Mouse (Mus musculus) embryonic fibroblast, embryonic 13.5 days (primary cell): ENCODE measurements at regions not wholly inside any gene's neighbourhood (a gene's known extent, or its start where the extent isn't known, plus 50 kb on each side); places are given as distances from the start of the nearest gene placed in this dataset.
A peak's percentile ranks its signal among the peaks of the same experiment; 100 is the strongest.

Source experiments
- H3K27ac ChIP-seq: 2 replicates; pipeline ENCODE4 v1.5.1; 2012; ENCODE audit warnings: low read length, control low read depth, inconsistent platforms; ENCODE audit not compliant: insufficient read depth
- H3K4me1 ChIP-seq: 2 replicates; pipeline ENCODE4 v1.6.1; 2011; ENCODE audit warnings: low read length; ENCODE audit not compliant: control insufficient read depth, insufficient read depth
- H3K4me3 ChIP-seq: 2 replicates; pipeline ENCODE4 v1.5.1; 2011; ENCODE audit warnings: mild to moderate bottlenecking, control low read depth, low read length; ENCODE audit not compliant: insufficient read depth
- CTCF ChIP-seq: IDR thresholded peaks from 2 replicates; pipeline ENCODE4 v1.5.1; 2011; ENCODE audit warnings: mild to moderate bottlenecking, control low read depth, low read length, moderate library complexity, borderline replicate concordance; ENCODE audit not compliant: insufficient read depth
- POLR2A ChIP-seq: IDR thresholded peaks from 2 replicates; pipeline ENCODE4 v1.6.1; 2011; ENCODE audit warnings: low read depth, mild to moderate bottlenecking, control low read depth, low read length, moderate library complexity

- H3K27ac ChIP-seq: no peak overlapping the region
- no peak overlapping the region for H3K4me3 ChIP-seq
- H3K4me1 ChIP-seq: no peaks in the 10 kb centered on the region
- TF ChIP-seq CTCF: no peak
- TF ChIP-seq POLR2A: no peak
These were observed 320.4 kb downstream of the Synb start for GRCm38 (mm10) chr14:68973636-68974101.

GRCm38 (mm10) chr14:68966758-68967157 is 327.3 kb downstream of the Synb start:
- H3K4me1 ChIP-seq: no peaks in the 10 kb centered on the region
- TF ChIP-seq POLR2A (no peak), CTCF (peak; percentile 71)
- no peak overlapping the region for H3K27ac ChIP-seq

GRCm38 (mm10) chr14:68954577-68955460 is 339.3 kb downstream of the Synb start:
- TF ChIP-seq CTCF (no peak), POLR2A (no peak)
- Histone ChIP-seq H3K4me3 (no peak overlapping the region), H3K4me1 (peaks cover 3% of the 10 kb centered on the region), H3K27ac (peak overlapping the region; percentile 90)

More at GRCm38 (mm10) chr14:68966758-68967157, 327.3 kb downstream of the Synb start:
- H3K4me3 ChIP-seq: no peak overlapping the region

- H3K27ac ChIP-seq: no peak overlapping the region
- no peak overlapping the region for H3K4me3 ChIP-seq
- H3K4me1 ChIP-seq: peaks cover 2% of the 10 kb centered on the region; the same call in 1 of the 2 replicates
- TF ChIP-seq CTCF (no peak), POLR2A (no peak)
These were observed 348.2 kb downstream of the Synb start for GRCm38 (mm10) chr14:68945906-68946305.

GRCm38 (mm10) chr14:68945434-68945833 is 348.7 kb downstream of the Synb start:
- H3K4me1 ChIP-seq: peaks cover 2% of the 10 kb centered on the region; the same call in 1 of the 2 replicates
- no peak overlapping the region for H3K4me3 ChIP-seq
- TF ChIP-seq CTCF (no peak), POLR2A (no peak)
- H3K27ac ChIP-seq: no peak overlapping the region

GRCm38 (mm10) chr14:68941759-68942158 is 352.3 kb downstream of the Synb start:
- Histone ChIP-seq H3K4me3 (no peak overlapping the region), H3K27ac (no peak overlapping the region), H3K4me1 (peaks cover 2% of the 10 kb centered on the region; the same call in 1 of the 2 replicates)
- no peak for TF ChIP-seq CTCF
- TF ChIP-seq POLR2A: no peak

GRCm38 (mm10) chr14:68941132-68941690 is 352.9 kb downstream of the Synb start:
- H3K4me1 ChIP-seq: peaks cover 2% of the 10 kb centered on the region; the same call in 1 of the 2 replicates
- H3K4me3 ChIP-seq: no peak overlapping the region
- TF ChIP-seq CTCF (no peak), POLR2A (no peak)
- no peak overlapping the region for H3K27ac ChIP-seq

GRCm38 (mm10) chr14:68935303-68935662 is 358.8 kb downstream of the Synb start:
- Histone ChIP-seq H3K27ac (no peak overlapping the region), H3K4me1 (peaks cover 9% of the 10 kb centered on the region), H3K4me3 (no peak overlapping the region)
- TF ChIP-seq CTCF (no peak), POLR2A (no peak)

GRCm38 (mm10) chr14:68934611-68935302 is 359.3 kb downstream of the Synb start:
- H3K4me1 ChIP-seq: peaks cover 9% of the 10 kb centered on the region
- no peak overlapping the region for H3K27ac ChIP-seq
- no peak overlapping the region for H3K4me3 ChIP-seq
- TF ChIP-seq POLR2A: no peak
- TF ChIP-seq CTCF: no peak

- TF ChIP-seq POLR2A (no peak), CTCF (no peak)
- H3K4me3 ChIP-seq: no peak overlapping the region
- no peaks in the 10 kb centered on the region for H3K4me1 ChIP-seq
- H3K27ac ChIP-seq: no peak overlapping the region
These were observed 366.3 kb downstream of the Synb start for GRCm38 (mm10) chr14:68927814-68928213.
